Mouse (Mus musculus): ENCODE data around the gene Dpp3. TPM values are rescaled to one million over a fixed set of nuclear protein-coding genes. Genes with fewer than 3 reads are reported as not detected.

Gene Dpp3
- total and polyA plus RNA-seq, 2 experiments, result 52.1 to 121 TPM

GRCm38 (mm10) chr19:4905979-4906794, 21.9 kb downstream of the Dpp3 start, which contains the start of gene Bbs1:
Gene Bbs1, minus strand, starts transcription at chr19:4906628.
- DNase-seq (ENCODE audit: extremely low read depth, low read depth, low spot score), result peak; percentile 62
- H3K36me3 ChIP-seq (ENCODE audit: control insufficient read depth, insufficient read depth, low read length), result peaks cover 11% of the 10 kb centered on the region; the same call in 1 of the 2 replicates

GRCm38 (mm10) chr19:4899888-4900287, 28.2 kb downstream of the Dpp3 start:
- no peaks in the 10 kb centered on the region for H3K79me2 ChIP-seq (ENCODE audit: control insufficient read depth, insufficient read depth, low read length)
- TF ChIP-seq CTCF (IDR thresholded peaks at IDR 0.05; ENCODE audit: low read depth, low read length) (no peak), POLR2A (IDR thresholded peaks at IDR 0.05; ENCODE audit: extremely low read depth, insufficient read depth, low read length) (no peak)
- no peak overlapping the region for H3K4me3 ChIP-seq (ENCODE audit: insufficient read depth, low read depth, low read length)
- no peaks in the 10 kb centered on the region for H3K36me3 ChIP-seq (ENCODE audit: control insufficient read depth, insufficient read depth, low read length)
- no peaks in the 10 kb centered on the region for H3K27me3 ChIP-seq (ENCODE audit: control insufficient read depth, insufficient read depth, low read length)
- WGBS, result 70% methylated on average over 3 of the region's 3 CpGs
- DNase-seq (ENCODE audit: extremely low read depth, low read depth, low spot score), result no peak
- no peak overlapping the region for H3K9ac ChIP-seq (ENCODE audit: low read depth, low read length)
- no peaks in the 10 kb centered on the region for H3K4me1 ChIP-seq (ENCODE audit: control insufficient read depth, insufficient read depth, low read length)
- H3K27ac ChIP-seq (replicated peaks; ENCODE audit: insufficient read depth, low read depth, low read length), result no peak overlapping the region

More at GRCm38 (mm10) chr19:4905979-4906794, 21.9 kb downstream of the Dpp3 start, which contains the start of gene Bbs1:
- Histone ChIP-seq H3K79me2 (ENCODE audit: control insufficient read depth, insufficient read depth, low read length) (no peaks in the 10 kb centered on the region), H3K27ac (replicated peaks; ENCODE audit: insufficient read depth, low read depth, low read length) (no peak within 1 kb of the TSS), H3K27me3 (ENCODE audit: control insufficient read depth, insufficient read depth, low read length) (no peaks in the 10 kb centered on the region), H3K4me1 (ENCODE audit: control insufficient read depth, insufficient read depth, low read length) (peaks cover 3% of the 10 kb centered on the region; the same call in 1 of the 2 replicates), H3K9ac (ENCODE audit: low read depth, low read length) (no peak within 1 kb of the TSS; the same call in 1 of the 2 replicates), H3K4me3 (ENCODE audit: insufficient read depth, low read depth, low read length) (peak within 1 kb of the TSS; percentile 73)
- WGBS, result 8% methylated on average over 31 of the region's 31 CpGs
- TF ChIP-seq CTCF (IDR thresholded peaks at IDR 0.05; ENCODE audit: low read depth, low read length), result no peak
- TF ChIP-seq POLR2A (IDR thresholded peaks at IDR 0.05; ENCODE audit: extremely low read depth, insufficient read depth, low read length), result no peak

- 86% methylated on average over 9 of the region's 9 CpGs for WGBS
- H3K27me3 ChIP-seq (ENCODE audit: control insufficient read depth, insufficient read depth, low read length), result no peaks in the 10 kb centered on the region
- H3K27ac ChIP-seq (replicated peaks; ENCODE audit: insufficient read depth, low read depth, low read length), result no peak overlapping the region
- no peaks in the 10 kb centered on the region for H3K79me2 ChIP-seq (ENCODE audit: control insufficient read depth, insufficient read depth, low read length)
- TF ChIP-seq CTCF (IDR thresholded peaks at IDR 0.05; ENCODE audit: low read depth, low read length), result no peak
- no peaks in the 10 kb centered on the region for H3K36me3 ChIP-seq (ENCODE audit: control insufficient read depth, insufficient read depth, low read length)
- no peak for DNase-seq (ENCODE audit: extremely low read depth, low read depth, low spot score)
- no peaks in the 10 kb centered on the region for H3K4me1 ChIP-seq (ENCODE audit: control insufficient read depth, insufficient read depth, low read length)
- H3K4me3 ChIP-seq (ENCODE audit: insufficient read depth, low read depth, low read length), result no peak overlapping the region
- H3K9ac ChIP-seq (ENCODE audit: low read depth, low read length), result no peak overlapping the region
These were observed 29.1 kb downstream of the Dpp3 start for GRCm38 (mm10) chr19:4898972-4899371.

GRCm38 (mm10) chr19:4896780-4897520, 31.1 kb downstream of the Dpp3 start:
- H3K36me3 ChIP-seq (ENCODE audit: control insufficient read depth, insufficient read depth, low read length), result no peaks in the 10 kb centered on the region
- no peak overlapping the region for H3K27ac ChIP-seq (replicated peaks; ENCODE audit: insufficient read depth, low read depth, low read length)
- no peak for DNase-seq (ENCODE audit: extremely low read depth, low read depth, low spot score)
- H3K4me3 ChIP-seq (ENCODE audit: insufficient read depth, low read depth, low read length), result no peak overlapping the region
- TF ChIP-seq CTCF (IDR thresholded peaks at IDR 0.05; ENCODE audit: low read depth, low read length) (no peak), POLR2A (IDR thresholded peaks at IDR 0.05; ENCODE audit: extremely low read depth, insufficient read depth, low read length) (no peak)
- no peaks in the 10 kb centered on the region for H3K27me3 ChIP-seq (ENCODE audit: control insufficient read depth, insufficient read depth, low read length)
- no peaks in the 10 kb centered on the region for H3K79me2 ChIP-seq (ENCODE audit: control insufficient read depth, insufficient read depth, low read length)
- no peaks in the 10 kb centered on the region for H3K4me1 ChIP-seq (ENCODE audit: control insufficient read depth, insufficient read depth, low read length)
- 77% methylated on average over 21 of the region's 21 CpGs for WGBS
- H3K9ac ChIP-seq (ENCODE audit: low read depth, low read length), result no peak overlapping the region

GRCm38 (mm10) chr19:4891798-4892197, 36.3 kb downstream of the Dpp3 start:
- DNase-seq (ENCODE audit: extremely low read depth, low read depth, low spot score), result no peak
- no peaks in the 10 kb centered on the region for H3K4me1 ChIP-seq (ENCODE audit: control insufficient read depth, insufficient read depth, low read length)
- H3K79me2 ChIP-seq (ENCODE audit: control insufficient read depth, insufficient read depth, low read length), result no peaks in the 10 kb centered on the region
- no peak overlapping the region for H3K9ac ChIP-seq (ENCODE audit: low read depth, low read length)
- TF ChIP-seq CTCF (IDR thresholded peaks at IDR 0.05; ENCODE audit: low read depth, low read length), result no peak
- no peak for TF ChIP-seq POLR2A (IDR thresholded peaks at IDR 0.05; ENCODE audit: extremely low read depth, insufficient read depth, low read length)
- no peak overlapping the region for H3K4me3 ChIP-seq (ENCODE audit: insufficient read depth, low read depth, low read length)
- H3K27ac ChIP-seq (replicated peaks; ENCODE audit: insufficient read depth, low read depth, low read length), result no peak overlapping the region
- WGBS, result 77% methylated on average over 3 of the region's 3 CpGs
- H3K36me3 ChIP-seq (ENCODE audit: control insufficient read depth, insufficient read depth, low read length), result no peaks in the 10 kb centered on the region
- no peaks in the 10 kb centered on the region for H3K27me3 ChIP-seq (ENCODE audit: control insufficient read depth, insufficient read depth, low read length)
